Mouse (Mus musculus): ENCODE measurements around the gene Gm17657. TPM values are rescaled to one million over a fixed set of nuclear protein-coding genes. Genes with fewer than 3 reads are reported as not detected.
A peak's percentile ranks its signal among the peaks of the same experiment; 100 is the strongest.
"Not testable (repeated sequence)": the region's sequence is repeated elsewhere in the genome, so short reads cannot be mapped to it uniquely, and the experiment has no call there.

Gene Gm17657
- total RNA-seq, 2 experiments from 2014 or later = not detected

DNA sequence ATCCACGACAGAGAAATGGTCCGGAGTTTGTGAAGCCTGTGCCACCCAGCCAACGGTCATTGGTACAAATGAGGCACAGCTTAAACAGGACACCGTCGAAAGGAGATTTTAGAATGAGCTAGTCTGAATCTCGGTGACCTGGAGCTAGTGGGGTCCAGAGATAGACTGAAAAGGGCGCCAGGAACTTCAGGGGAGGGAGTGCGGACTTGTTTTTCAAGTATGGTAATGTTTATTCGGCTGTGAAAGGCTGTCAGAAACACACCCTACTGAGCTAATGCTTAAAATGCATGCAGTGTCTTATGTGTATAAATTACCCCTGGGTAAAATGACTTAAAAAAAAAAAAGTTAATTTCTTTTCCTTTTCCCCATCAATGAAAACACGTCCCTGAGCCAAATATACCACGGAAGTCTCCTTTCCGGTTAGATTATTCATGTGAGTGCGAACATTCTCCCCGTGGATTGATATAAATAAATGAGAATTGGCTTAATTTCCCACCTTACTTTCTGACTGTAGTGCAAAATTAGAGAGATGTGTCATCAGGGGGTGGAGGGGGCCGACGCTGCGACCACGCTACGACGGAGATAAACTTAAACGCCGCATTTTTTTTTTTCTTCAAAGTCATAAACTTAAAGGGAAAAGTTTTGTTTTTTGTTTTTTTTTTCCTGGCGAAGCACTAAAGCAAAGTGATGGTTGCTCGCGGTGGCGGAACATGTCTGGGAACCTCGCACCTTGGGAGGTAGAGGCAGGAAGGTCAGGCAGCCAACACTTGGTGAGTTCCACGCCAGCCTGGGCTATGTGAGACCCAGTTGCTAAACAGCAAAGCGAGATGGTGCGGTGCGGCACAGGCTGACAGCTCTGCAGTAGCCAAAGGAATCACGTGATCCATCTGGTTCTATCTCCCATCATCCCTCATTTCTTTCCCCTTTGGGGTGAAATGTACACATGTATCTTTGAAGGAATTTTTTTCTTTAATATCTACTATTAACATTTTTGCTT is 46.5 kb downstream of the Gm17657 start:
- no peak for DNase-seq (ENCODE audit: low spot score in 2 of 2)

DNA sequence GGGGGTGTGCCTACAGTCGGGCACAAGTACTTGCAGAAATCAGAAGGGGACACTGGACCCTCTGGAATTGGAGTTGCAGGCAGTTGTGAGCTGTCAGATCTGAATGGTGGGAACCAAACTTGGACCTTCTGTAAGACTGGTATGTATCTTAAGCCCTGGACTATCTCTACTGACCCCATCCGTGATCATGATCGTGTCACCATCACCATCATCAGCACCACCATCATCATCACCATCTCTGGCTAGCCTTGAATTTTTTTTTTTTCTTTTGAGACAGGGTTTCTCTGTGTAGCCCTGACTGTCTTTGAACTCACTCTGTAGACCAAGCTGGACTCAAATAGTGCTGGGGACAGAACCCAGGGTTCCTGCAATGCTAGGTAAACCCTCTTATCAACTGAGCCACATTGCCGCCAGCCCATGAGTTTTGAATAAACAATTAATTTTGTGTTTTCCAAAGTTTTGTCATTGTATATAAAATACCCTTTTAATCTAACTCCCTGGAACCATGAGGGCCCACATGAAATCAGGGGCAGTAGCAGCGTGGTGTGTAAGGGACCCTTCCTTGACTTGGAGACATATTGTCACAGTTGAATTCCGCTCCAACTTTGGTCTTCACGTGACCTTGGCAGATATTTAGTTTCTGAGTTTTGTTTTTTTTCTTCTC is 47.3 kb downstream of the Gm17657 start:
- DNase-seq (ENCODE audit: low spot score in 2 of 2) = no peak

- DNase-seq (ENCODE audit: low spot score in 2 of 2) = no peak
These were observed 48.5 kb downstream of the Gm17657 start for GRCm38 (mm10) chr17:29500802-29501469.

GRCm38 (mm10) chr17:29500243-29500740 is 49.1 kb downstream of the Gm17657 start:
- no peak for DNase-seq (ENCODE audit: low spot score in 2 of 2)

- no peak for DNase-seq (ENCODE audit: low spot score in 2 of 2)
These were observed 49.9 kb downstream of the Gm17657 start for GRCm38 (mm10) chr17:29499511-29499910.

DNA sequence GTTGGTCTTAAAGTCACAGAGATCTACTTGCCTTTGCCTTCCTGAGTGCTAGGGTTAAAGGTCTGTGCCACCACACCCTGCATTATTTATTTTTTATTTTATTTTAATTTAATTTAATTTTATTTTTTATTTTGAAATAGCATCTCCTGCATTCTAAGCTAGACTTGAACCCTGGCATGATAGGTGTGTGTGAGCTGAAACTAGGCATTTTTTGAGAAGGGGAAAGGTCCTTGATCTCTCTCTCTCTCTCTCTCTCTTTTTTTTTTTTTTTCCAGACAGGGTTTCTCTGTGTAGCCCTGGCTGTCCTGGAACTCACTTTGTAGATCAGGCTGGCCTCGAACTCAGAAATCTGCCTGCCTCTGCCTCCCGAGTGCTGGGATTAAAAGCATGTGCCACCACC is 50.5 kb downstream of the Gm17657 start:
- not testable (repeated sequence) for DNase-seq (ENCODE audit: low spot score in 2 of 2)

DNA sequence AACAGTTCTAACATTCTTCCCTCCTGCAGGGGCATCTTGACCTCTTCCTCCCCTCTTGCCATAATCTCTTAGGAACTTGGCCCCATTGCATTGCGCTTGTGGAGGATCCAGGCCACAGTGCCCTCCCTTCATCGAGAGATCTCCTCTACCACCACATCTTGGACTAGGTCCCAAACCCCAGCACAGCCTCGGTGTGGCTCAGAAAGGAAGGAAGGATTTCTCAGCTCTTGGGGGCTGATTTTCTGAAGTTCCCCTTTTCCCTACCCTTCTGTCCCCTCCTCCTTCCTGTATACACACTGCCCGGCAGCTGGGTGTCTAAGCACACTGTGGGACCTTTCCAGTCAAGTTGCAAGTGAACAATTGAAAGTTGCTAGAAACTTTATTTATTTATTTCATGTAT is 51.4 kb downstream of the Gm17657 start:
- DNase-seq (ENCODE audit: low spot score in 2 of 2) = no peak

- DNase-seq (ENCODE audit: low spot score in 2 of 2) = not testable (repeated sequence)
These were observed 52.0 kb downstream of the Gm17657 start for GRCm38 (mm10) chr17:29497481-29497880.

- DNase-seq (ENCODE audit: low spot score in 2 of 2) = no peak
These were observed 52.4 kb downstream of the Gm17657 start for GRCm38 (mm10) chr17:29497071-29497354.

DNA sequence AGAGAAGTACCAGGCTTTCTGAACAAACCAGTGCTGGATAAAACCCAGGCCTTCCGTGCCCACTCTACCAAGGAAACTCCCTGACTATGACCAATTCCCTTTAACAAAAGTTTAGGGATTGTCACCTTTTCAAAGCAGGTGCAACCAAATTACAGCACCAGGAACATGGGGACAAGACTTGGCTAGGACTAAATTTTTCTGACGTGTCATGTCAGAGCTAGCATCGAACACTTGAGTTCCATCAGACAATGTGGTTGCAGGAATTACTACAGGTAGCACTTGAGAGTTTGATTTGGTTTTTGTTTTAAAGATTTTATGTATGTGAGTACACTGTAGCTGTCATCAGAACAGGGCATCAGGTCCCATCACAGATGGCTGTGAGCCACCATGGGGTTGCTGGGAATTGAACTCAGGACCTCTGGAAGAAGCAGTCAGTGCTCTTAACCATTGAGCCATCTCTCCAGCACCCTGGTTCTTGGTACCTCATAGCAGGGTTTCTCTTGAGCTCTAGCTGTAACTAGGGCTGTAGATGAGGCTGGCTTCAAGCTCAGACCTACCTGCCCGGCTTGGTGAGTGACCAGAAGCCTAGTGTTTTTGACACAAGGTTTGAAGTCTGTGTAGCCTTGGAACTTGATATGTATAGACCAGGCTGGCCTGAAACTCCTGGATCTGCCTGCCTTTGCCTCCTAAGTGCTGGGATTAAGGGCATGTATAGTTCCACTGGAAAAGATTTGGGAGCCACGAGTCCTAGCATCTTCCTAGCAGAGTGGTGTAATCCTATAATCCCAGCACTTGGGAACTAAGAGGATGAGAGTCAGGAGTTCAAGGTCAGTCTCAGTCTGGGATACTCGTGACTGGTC is 53.0 kb downstream of the Gm17657 start:
- no peak for DNase-seq (ENCODE audit: low spot score in 2 of 2)

GRCm38 (mm10) chr17:29494732-29495076 is 54.7 kb downstream of the Gm17657 start:
- DNase-seq (ENCODE audit: low spot score in 2 of 2) = no peak

DNA sequence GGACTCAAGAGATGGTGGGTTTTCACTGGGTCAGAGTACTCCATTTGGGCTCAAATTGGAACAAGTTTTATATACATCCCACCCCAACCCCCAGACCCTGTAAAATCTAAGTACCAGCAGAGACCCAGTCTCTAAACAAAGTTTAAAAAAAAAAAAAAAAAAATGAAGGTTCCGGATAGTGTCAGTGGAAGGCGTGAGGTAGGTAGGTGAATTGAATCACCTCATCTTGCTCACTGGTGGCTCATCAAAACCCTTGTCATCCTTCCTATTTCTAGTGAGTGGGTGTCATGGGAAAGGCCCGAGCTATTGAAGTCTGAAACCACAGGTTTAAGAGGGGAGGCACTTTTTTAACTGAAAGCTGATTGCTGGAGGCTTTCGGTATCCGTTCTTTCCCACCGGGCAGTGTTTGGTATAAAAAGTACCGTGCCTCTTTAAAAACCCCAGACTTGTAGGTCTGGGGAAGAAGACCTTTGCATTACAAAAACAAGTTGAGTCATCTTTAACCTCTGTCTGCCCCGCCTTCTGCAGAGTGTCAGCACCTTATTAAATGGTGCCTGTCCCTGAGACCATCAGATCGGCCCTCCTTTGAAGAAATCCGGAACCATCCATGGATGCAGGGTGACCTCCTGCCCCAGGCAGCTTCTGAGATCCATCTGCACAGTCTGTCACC is 55.2 kb downstream of the Gm17657 start:
- DNase-seq (ENCODE audit: low spot score in 2 of 2) = peak in 1 of 2 experiments; percentile 23

DNA sequence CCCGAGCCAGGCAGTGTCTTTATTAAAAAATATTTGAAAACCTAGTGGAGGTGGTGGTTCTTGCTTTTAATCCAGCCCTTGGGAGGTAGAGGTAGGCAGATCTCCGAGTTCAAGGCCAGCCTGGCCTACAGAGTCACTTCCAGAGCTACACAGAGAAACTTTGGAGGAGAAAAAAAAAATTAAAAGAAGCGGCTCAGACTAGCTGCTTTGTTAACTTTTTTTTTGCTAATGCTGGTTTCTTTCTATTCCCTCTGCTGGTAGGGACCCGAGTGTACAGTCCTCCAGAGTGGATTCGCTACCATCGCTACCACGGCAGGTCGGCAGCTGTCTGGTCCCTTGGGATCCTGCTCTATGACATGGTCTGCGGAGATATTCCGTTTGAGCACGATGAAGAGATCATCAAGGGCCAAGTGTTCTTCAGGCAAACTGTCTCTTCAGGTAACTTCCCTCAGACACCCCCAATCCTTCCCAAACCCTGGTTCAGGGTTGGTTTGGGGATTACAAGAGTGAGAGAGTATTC is 55.9 kb downstream of the Gm17657 start:
- DNase-seq (ENCODE audit: low spot score in 2 of 2) = no peak

DNA sequence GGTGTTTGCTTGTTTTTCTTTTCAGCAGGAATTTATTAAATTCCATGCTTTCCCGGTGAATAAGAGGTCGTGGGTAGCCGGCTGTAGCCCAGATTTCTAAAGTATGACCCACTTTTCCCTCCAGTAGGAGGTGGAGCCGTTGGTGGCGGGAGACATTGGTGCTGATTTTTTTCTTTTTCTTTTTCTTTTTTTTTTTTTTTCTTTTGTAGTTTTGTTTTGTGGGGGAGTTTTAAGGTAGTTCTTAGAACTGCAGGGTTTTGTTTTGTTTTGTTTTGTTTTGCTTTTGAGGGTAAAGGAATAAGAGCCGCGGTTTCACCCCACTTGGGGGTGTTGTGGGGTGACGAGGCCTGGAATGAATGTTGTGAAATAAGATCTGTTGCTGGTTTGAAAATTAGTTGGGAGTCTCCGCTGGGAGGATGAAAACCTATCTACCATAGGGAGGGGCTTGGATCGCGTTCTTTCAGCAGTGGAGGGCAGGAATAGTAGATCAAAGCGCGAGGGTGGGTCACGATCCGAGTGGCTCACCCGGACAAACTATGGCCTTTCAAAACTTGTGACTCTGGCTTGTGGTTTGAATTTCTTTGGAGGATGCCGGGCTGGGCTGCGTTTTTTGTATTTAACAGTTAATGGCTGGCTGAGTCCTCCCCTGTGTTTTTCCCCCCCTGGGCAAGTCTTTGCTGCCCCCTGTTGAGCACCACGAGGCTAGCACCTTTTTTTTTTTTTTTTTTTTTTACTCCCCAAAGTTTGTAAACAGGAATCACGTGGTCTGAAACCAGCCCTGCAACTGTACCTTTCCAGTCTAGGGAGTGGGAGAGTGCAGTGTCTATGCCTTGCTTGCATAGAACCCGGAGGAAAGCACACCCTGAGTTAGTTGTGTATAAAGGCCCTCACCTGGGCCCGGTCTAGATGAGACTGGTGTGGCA is 56.9 kb downstream of the Gm17657 start:
- DNase-seq (ENCODE audit: low spot score in 2 of 2) = peak; percentile 66 to 70

- peak; percentile 66 to 73 for DNase-seq (ENCODE audit: low spot score in 2 of 2)
These were observed 57.7 kb downstream of the Gm17657 start for GRCm38 (mm10) chr17:29491591-29492268.

DNA sequence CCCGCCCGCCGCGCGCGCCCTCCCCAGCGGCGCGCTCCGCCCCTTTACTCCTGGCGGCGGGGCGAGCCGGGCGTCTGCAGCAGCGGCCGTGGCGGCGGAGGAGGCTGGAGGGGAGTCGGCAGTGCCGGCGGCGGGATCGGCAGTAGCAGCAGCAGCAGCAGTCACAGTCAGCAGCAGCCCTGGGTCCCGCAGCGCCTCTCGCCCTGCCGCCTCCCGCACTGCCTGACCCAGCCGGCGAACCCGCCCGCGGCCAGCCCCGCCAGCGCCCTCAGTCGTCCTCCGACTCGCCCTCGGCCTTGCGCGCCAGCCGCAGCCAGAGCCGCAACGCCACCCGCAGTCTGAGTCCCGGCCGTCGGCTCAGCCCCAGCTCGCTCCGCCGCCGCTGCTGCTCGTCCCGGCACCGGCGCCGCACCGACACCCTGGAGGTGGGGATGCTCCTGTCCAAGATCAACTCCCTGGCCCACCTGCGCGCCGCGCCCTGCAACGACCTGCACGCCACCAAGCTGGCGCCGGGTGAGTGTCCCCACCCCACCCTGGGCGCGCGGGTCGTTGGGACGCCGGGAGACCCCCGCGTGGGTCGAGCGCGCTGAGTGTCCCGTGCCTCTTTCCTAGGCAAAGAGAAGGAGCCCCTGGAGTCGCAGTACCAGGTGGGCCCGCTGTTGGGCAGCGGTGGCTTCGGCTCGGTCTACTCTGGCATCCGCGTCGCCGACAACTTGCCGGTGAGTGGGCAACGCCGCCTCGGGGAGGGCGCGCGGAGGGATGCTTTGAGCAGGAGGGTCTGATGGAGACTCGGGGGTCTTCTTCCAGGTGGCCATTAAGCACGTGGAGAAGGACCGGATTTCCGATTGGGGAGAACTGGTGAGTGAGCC is 58.5 kb downstream of the Gm17657 start, which contains the start of gene Pim1:
Pim1 (plus strand) TSS at position 41 of the 869 bp plus-strand sequence.
- DNase-seq (ENCODE audit: low spot score in 2 of 2) = no peak

Data from adrenal gland, adult 18-20 months (tissue).